Mouse (Mus musculus) telencephalon, adult 2 months (tissue): Measurements from ENCODE around the gene Dbndd2.

ENCODE experiments used
- DNase-seq: peaks from one replicate; pipeline ENCODE4 v3.0.0-alpha.2; 2011; ENCODE audit warnings: low read depth, low spot score

Dbndd2 gene

GRCm38 (mm10) chr2:164500511-164500910, 14.6 kb downstream of the Dbndd2 start:
- no peak for DNase-seq

- no peak for DNase-seq
Measured at GRCm38 (mm10) chr2:164504919-164505318, 19.0 kb downstream of the Dbndd2 start.

GRCm38 (mm10) chr2:164505619-164506347, 19.9 kb downstream of the Dbndd2 start:
- no peak for DNase-seq

GRCm38 (mm10) chr2:164507811-164508210, 21.9 kb downstream of the Dbndd2 start:
- no peak for DNase-seq

- no peak for DNase-seq
Measured at GRCm38 (mm10) chr2:164510621-164511190, 24.8 kb downstream of the Dbndd2 start.

- DNase-seq = no peak
Measured at GRCm38 (mm10) chr2:164512121-164512909, 26.4 kb downstream of the Dbndd2 start.

- no peak for DNase-seq
Measured at GRCm38 (mm10) chr2:164513389-164513788, 27.5 kb downstream of the Dbndd2 start.

GRCm38 (mm10) chr2:164514916-164515315, 29.0 kb downstream of the Dbndd2 start:
- no peak for DNase-seq

GRCm38 (mm10) chr2:164515897-164516296, 30.0 kb downstream of the Dbndd2 start:
- peak; percentile 57 for DNase-seq

GRCm38 (mm10) chr2:164516592-164516991, 30.7 kb downstream of the Dbndd2 start:
- no peak for DNase-seq

- no peak for DNase-seq
Measured at GRCm38 (mm10) chr2:164517485-164518221, 31.7 kb downstream of the Dbndd2 start.

- no peak for DNase-seq
Measured at GRCm38 (mm10) chr2:164518266-164519170, 32.6 kb downstream of the Dbndd2 start.

- no peak for DNase-seq
Measured at GRCm38 (mm10) chr2:164519171-164519526, 33.2 kb downstream of the Dbndd2 start.

- DNase-seq = no peak
Measured at GRCm38 (mm10) chr2:164520782-164521181, 34.9 kb downstream of the Dbndd2 start.

GRCm38 (mm10) chr2:164521841-164522240, 35.9 kb downstream of the Dbndd2 start:
- DNase-seq = no peak

- DNase-seq = no peak
Measured at GRCm38 (mm10) chr2:164522280-164522679, 36.4 kb downstream of the Dbndd2 start.

- no peak for DNase-seq
Measured at GRCm38 (mm10) chr2:164523301-164523773, 37.4 kb downstream of the Dbndd2 start.

GRCm38 (mm10) chr2:164528557-164528956, 42.7 kb downstream of the Dbndd2 start:
- no peak for DNase-seq

- peak; percentile 40 for DNase-seq
Measured at GRCm38 (mm10) chr2:164531169-164531568, 45.3 kb downstream of the Dbndd2 start.

- no peak for DNase-seq
Measured at GRCm38 (mm10) chr2:164534315-164534714, 48.4 kb downstream of the Dbndd2 start.

GRCm38 (mm10) chr2:164537003-164537402, 51.1 kb downstream of the Dbndd2 start:
- no peak for DNase-seq
